Mouse (Mus musculus): ENCODE measurements around the gene Tollip. TPM values are rescaled to one million over a fixed set of nuclear protein-coding genes. Genes with fewer than 3 reads are reported as not detected.
"Not testable (repeated sequence)": the region's sequence is repeated elsewhere in the genome, so short reads cannot be mapped to it uniquely, and the experiment has no call there.

Gene Tollip
- total RNA-seq, 2 experiments from 2014 or later: 121 to 127 TPM

GRCm38 (mm10) chr7:141928642-141929041 is 10.3 kb upstream of the Tollip start:
- no peak for DNase-seq

- DNase-seq: peak; percentile 68 to 77
These were observed 6.6 kb upstream of the Tollip start for GRCm38 (mm10) chr7:141924917-141925316.

GRCm38 (mm10) chr7:141924121-141924520 is 5.8 kb upstream of the Tollip start:
- not testable (repeated sequence) for DNase-seq

- no peak for DNase-seq
These were observed 7.0 kb downstream of the Tollip start for GRCm38 (mm10) chr7:141911305-141911704.

GRCm38 (mm10) chr7:141908591-141908990 is 9.7 kb downstream of the Tollip start:
- DNase-seq: peak in 1 of 2 experiments; percentile 31

GRCm38 (mm10) chr7:141902791-141903190 is 15.5 kb downstream of the Tollip start:
- no peak for DNase-seq

- DNase-seq: peak; percentile 98 to 99
These were observed 16.0 kb downstream of the Tollip start for GRCm38 (mm10) chr7:141902269-141902729.

GRCm38 (mm10) chr7:141901825-141902224 is 16.5 kb downstream of the Tollip start:
- no peak for DNase-seq

- no peak for DNase-seq
These were observed 26.2 kb downstream of the Tollip start for GRCm38 (mm10) chr7:141892151-141892550.

GRCm38 (mm10) chr7:141878813-141879212 is 39.5 kb downstream of the Tollip start:
- DNase-seq: no peak

GRCm38 (mm10) chr7:141874891-141875290 is 43.4 kb downstream of the Tollip start:
- DNase-seq: no peak

- no peak for DNase-seq
These were observed 47.8 kb downstream of the Tollip start for GRCm38 (mm10) chr7:141870553-141870952.

- DNase-seq: no peak
These were observed 48.7 kb downstream of the Tollip start for GRCm38 (mm10) chr7:141869644-141870043.

GRCm38 (mm10) chr7:141861046-141861445 is 57.3 kb downstream of the Tollip start:
- no peak for DNase-seq

- DNase-seq: no peak
These were observed 78.0 kb downstream of the Tollip start for GRCm38 (mm10) chr7:141840354-141840753.

- no peak for DNase-seq
These were observed 79.5 kb downstream of the Tollip start, which contains the start of gene Muc5b for GRCm38 (mm10) chr7:141838779-141839178. Muc5b (plus strand) TSS chr7:141839070.

- DNase-seq: no peak
These were observed 81.9 kb downstream of the Tollip start for GRCm38 (mm10) chr7:141836423-141836822.

GRCm38 (mm10) chr7:141835941-141836340 is 82.4 kb downstream of the Tollip start:
- DNase-seq: no peak

Other genes starting within 250 kb of the Tollip start
- 1 to 10 TPM in 1 of 2 experiments, not detected in 1; 2.1 TPM for gene Muc2, start 228.2 kb downstream of the Tollip start, total RNA-seq (2021)
- gene Muc5ac, start 129.5 kb downstream of the Tollip start, total RNA-seq (2021): not detected
- gene Muc5b, start 79.4 kb downstream of the Tollip start, total RNA-seq (2021): not detected
- gene Brsk2, start 31.2 kb upstream of the Tollip start, total RNA-seq (2021): 100 to 1,000 TPM; 163 to 178 TPM
- gene Mob2, start 142.6 kb upstream of the Tollip start, total RNA-seq (2021): 10 to 100 TPM; 28.4 to 29.9 TPM
- gene Dusp8, start 177.3 kb upstream of the Tollip start, total RNA-seq (2021): 100 to 1,000 TPM; 123 to 125 TPM
- gene Gm45618, start 202.2 kb upstream of the Tollip start, total RNA-seq (2021): not detected
- not detected for gene Gm39115, start 217.5 kb upstream of the Tollip start, total RNA-seq (2021)
- gene Gm45337, start 226.1 kb upstream of the Tollip start, total RNA-seq (2021): not detected
- not detected for gene Gm29735, start 238.6 kb upstream of the Tollip start, total RNA-seq (2021)
- gene Gm4553, start 247.2 kb upstream of the Tollip start, total RNA-seq (2021): not detected